Mouse (Mus musculus) lung, adult 2 months (tissue): ENCODE results near the gene Crip1. TPM values are rescaled to one million over a fixed set of nuclear protein-coding genes. Genes with fewer than 3 reads are reported as not detected.
"Not testable (repeated sequence)": the region's sequence is repeated elsewhere in the genome, so short reads cannot be mapped to it uniquely, and the experiment has no call there.

Source experiments
- DNase-seq: peaks from one replicate; pipeline ENCODE4 v3.0.0; 2022
- H3K4me1 ChIP-seq: fragments of 200-500 bp; 2 replicates; pipeline ENCODE4 v1.6.1; 2011; ENCODE audit warnings: low read length; ENCODE audit not compliant: control insufficient read depth, insufficient read depth
- H3K4me3 ChIP-seq: fragments of 200-500 bp; replicated peaks from 2 replicates; pipeline ENCODE3; 2011; ENCODE audit warnings: low read depth, mild to moderate bottlenecking, control low read depth, low read length; ENCODE audit errors: extremely low read depth
- CTCF ChIP-seq: fragments of 200-500 bp; IDR thresholded peaks from 2 replicates; pipeline ENCODE4 v1.5.1; 2011; ENCODE audit warnings: mild to moderate bottlenecking, low read length, control low read depth; ENCODE audit not compliant: insufficient read depth
- POLR2A ChIP-seq: fragments of 200-500 bp; IDR thresholded peaks from 2 replicates; pipeline ENCODE4 v1.6.1; 2011; ENCODE audit warnings: low read depth, mild to moderate bottlenecking, control low read depth, low read length, borderline replicate concordance; ENCODE audit errors: extremely low read depth
- WGBS: fragments of 180-500 bp; shearing (Covaris S2); methylation state at CpG from one replicate; pipeline ENCODE4 v1.1.7; 2018; 5-methylcytosine and 5-hydroxymethylcytosine counted together
- polyA plus RNA-seq: library from polyadenylated mRNA; depleted of rRNA; stranded (reverse); fragments of >200 nt; gene quantifications from 2 replicates; pipeline ENCODE4 v1.2.3, GENCODE M21; 2012; rRNA removed

Crip1 gene
- polyA plus RNA-seq, 1 experiment = 1,492 TPM

DNA sequence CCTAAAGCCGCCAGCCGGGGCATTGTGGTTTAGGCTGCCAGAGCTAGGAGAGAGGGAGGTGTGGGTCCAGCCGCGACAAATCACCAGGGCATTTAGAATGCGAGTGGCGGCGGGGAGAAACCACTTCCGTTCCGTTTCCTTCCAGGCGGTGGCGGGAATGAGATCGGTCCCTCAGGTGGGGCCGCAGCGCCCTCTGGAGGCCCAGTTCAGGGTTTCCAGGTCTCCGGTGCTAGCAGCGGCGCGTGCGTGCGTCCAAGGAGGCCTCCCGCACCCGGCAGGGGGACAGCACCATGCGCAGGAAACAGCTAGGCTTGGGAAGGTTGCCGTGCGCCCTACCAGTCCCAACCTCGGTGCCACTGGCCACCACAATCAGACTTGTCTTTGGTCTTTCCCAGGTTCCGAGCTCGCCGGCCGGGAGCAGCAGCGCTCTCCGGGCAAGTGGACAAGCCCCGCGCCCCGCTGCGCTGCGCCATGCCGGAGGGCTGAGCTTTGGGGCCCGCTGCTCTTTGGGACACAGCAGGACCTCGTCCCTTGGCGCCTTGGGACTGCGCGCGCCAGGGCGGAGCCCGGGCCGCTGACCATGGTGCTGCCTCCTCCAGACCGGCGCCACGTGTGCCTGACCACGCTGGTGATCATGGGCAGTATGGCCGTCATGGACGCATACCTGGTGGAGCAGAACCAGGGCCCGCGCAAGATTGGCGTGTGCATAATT, 41.6 kb downstream of the Crip1 start:
- 5% methylated on average over 56 of the region's 56 CpGs for WGBS
- DNase-seq = peak; percentile 68
- TF ChIP-seq POLR2A = no peak
- peak; percentile 25; the same call in 1 of the 2 replicates for TF ChIP-seq CTCF
- H3K4me1 ChIP-seq = peaks cover 3% of the 10 kb centered on the region; the same call in 1 of the 2 replicates
- peak overlapping the region; percentile 10 for H3K4me3 ChIP-seq

DNA sequence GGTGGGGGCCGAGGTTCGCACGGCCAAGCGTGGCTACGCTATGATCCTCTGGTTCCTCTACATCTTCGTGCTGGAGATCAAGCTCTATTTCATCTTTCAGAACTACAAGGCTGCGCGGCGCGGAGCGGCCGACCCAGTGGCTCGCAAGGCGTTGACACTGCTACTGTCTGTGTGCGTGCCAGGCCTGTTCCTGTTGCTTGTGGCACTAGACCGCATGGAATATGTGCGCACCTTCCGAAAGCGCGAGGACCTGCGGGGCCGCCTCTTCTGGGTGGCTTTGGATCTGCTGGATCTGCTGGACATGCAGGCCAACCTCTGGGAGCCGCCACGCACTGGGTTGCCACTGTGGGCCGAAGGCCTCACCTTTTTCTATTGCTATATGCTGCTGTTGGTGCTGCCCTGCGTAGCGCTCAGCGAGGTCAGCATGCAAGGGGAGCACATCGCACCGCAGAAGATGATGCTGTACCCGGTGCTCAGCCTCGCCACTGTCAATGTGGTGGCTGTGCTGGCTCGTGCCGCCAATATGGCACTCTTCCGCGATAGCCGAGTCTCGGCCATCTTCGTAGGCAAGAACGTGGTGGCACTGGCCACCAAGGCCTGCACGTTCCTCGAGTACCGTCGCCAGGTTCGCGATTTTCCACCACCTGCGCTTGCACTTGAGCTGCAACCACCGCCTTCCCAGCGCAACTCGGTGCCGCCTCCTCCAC, 42.4 kb downstream of the Crip1 start:
- TF ChIP-seq CTCF (no peak), POLR2A (no peak)
- WGBS = 87% methylated on average over 51 of the region's 51 CpGs
- DNase-seq = no peak
- Histone ChIP-seq H3K4me1 (peaks cover 3% of the 10 kb centered on the region; the same call in 1 of the 2 replicates), H3K4me3 (no peak overlapping the region)

GRCm38 (mm10) chr12:113193423-113193822, 47.3 kb downstream of the Crip1 start:
- no peak overlapping the region for H3K4me3 ChIP-seq
- WGBS = 42% methylated on average over 2 of the region's 2 CpGs
- DNase-seq = no peak
- TF ChIP-seq CTCF (no peak), POLR2A (no peak)
- H3K4me1 ChIP-seq = no peaks in the 10 kb centered on the region

DNA sequence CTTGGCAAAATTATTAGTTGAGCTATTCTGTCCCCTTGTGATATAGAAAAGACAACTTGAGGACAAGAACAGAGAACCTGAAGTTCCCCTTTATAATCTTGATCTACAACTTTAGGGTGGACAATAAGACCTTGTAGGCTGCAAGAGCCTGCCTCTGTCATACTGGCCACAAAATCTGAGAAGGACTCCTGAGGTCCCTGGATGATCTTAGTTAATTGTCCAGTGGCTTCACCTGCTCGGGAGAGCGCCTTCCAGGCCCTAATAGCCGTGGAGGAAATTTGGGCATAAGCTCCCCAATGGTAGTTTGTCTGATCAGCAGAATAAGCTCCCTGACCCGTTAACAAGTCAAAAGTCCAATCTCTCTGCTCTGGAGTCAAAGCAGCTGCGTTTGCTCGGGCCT, 53.0 kb downstream of the Crip1 start:
- 93% methylated on average over 3 of the region's 6 CpGs for WGBS
- not testable (repeated sequence) for H3K4me1 ChIP-seq

GRCm38 (mm10) chr12:113201301-113201700, 55.2 kb downstream of the Crip1 start:
- H3K4me1 ChIP-seq = no peaks in the 10 kb centered on the region
- TF ChIP-seq POLR2A = no peak
- DNase-seq = no peak
- no peak overlapping the region for H3K4me3 ChIP-seq
- WGBS = 73% methylated on average over 4 of the region's 4 CpGs

More for the DNA sequence above, 53.0 kb downstream of the Crip1 start:
- H3K4me3 ChIP-seq, DNase-seq: not testable (repeated sequence)

- no peak for DNase-seq
- no peaks in the 10 kb centered on the region for H3K4me1 ChIP-seq
- H3K4me3 ChIP-seq = no peak overlapping the region
- TF ChIP-seq CTCF = no peak
- TF ChIP-seq POLR2A = no peak
Measured at GRCm38 (mm10) chr12:113202008-113202407, 55.9 kb downstream of the Crip1 start.

Other genes starting within 250 kb of the Crip1 start
- 54.0 and 62.8 TPM in 2 replicates for gene Jag2, start 216.5 kb upstream of the Crip1 start, polyA plus RNA-seq
- 43.4 and 47.4 TPM in 2 replicates for gene Nudt14, start 204.2 kb upstream of the Crip1 start, polyA plus RNA-seq
- gene Btbd6, start 169.8 kb upstream of the Crip1 start, polyA plus RNA-seq = 48.4 and 72.3 TPM in 2 replicates
- gene Brf1, start 145.6 kb upstream of the Crip1 start, polyA plus RNA-seq = 83.3 and 131 TPM in 2 replicates
- 51.8 and 54.8 TPM in 2 replicates for gene Pacs2, start 131.8 kb upstream of the Crip1 start, polyA plus RNA-seq
- gene Tex22, start 71.8 kb upstream of the Crip1 start, polyA plus RNA-seq = 0.24 and 0.31 TPM in 2 replicates
- 77.4 and 85.3 TPM in 2 replicates for gene Mta1, start 48.0 kb upstream of the Crip1 start, polyA plus RNA-seq
- gene Crip2, start 6.1 kb upstream of the Crip1 start, polyA plus RNA-seq = 1,334 and 1,488 TPM in 2 replicates
- gene Tedc1, start 10.1 kb downstream of the Crip1 start, polyA plus RNA-seq = 2.9 and 4.2 TPM in 2 replicates
- 0.52 and 0.60 TPM in 2 replicates for gene Tmem121, start 39.6 kb downstream of the Crip1 start, polyA plus RNA-seq